Mouse (Mus musculus) hindlimb bud, embryonic 11.5 days (tissue): ENCODE data around the gene Lamc3.

Experiments
- DNase-seq: peaks from one replicate; pipeline ENCODE4 v3.0.0-alpha.2; 2012; ENCODE audit warnings: low read depth, low spot score; ENCODE audit errors: extremely low spot score

Gene Lamc3

DNA sequence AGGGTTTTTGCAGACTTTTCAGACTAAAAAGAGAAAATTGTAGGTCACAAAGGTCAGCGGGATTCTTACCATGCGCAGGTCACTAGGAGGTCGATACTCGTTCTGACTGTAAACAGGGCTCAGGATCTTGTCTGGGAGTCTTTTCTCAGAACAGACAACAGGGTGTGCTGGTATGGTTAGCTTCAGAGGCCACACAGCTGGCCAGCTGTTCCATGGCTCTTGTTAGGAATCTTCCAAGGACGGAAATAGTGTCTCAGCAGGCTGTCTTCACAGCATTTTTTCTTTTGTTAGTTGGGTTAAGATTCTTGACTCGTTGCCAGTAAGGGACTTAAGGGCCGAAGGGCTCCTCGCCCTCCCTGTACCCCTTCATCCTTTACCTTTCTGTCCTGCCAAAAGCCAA lies 79.7 kb downstream of the Lamc3 start:
- DNase-seq: no peak

DNA sequence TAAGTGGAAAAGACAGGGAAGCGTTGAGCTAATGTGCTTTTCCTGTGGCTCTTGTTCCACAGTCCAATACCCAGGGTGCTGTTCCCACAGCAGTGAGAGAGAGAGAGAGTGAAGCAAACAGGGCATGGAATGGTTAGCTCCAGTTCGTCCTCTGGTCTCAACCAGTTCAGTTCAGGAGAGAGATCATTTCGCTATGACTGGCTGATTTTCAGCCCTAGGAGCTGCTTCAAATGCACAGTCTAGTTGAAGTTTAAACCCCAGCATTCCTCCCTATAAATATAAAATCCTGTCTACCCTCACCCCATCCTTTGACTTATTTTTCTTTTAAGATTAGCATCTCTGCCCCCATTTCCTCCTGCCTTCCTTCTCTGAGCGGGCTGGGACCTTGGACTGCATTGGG lies 85.5 kb downstream of the Lamc3 start:
- no peak for DNase-seq

DNA sequence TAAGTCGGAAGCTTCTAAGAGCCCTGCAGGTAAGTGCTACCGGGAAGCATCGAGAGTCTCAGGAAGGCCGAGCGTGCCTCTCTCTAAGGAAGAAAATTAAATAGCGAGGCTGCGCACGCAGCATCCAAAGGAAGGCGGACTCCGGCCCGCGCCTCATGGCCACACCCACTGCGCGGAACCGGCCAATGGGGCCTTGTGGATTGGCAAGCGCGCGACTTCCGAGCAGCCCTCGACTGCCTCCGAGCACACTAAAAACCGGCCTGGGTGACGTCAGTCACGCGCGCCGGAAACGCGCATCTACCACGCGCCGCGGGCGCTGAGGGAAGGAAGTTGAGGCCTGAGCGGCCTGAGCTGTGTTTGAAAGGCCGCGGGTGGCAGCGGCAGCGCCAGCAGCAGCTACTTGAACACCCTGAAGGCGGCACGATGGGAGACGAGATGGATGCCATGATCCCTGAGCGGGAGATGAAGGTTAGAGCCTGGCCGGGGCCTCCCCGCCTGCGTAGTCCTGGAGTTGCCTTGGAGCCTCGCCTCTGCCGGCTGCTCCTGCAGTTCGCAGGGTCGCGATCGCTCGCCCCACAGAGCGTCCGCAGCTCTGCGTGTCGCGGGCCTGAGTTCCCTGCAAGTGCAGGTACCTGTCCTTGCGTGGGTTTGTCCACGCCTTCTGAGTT lies 87.2 kb downstream of the Lamc3 start, which contains the start of gene Nup214:
Gene Nup214 (plus strand): TSS at position 296 of the 668 bp plus-strand sequence.
- peak; percentile 99 for DNase-seq

GRCm38 (mm10) chr2:31974809-31975371 lies 87.8 kb downstream of the Lamc3 start:
- no peak for DNase-seq

GRCm38 (mm10) chr2:31987774-31988173 lies 100.7 kb downstream of the Lamc3 start:
- DNase-seq: no peak

- DNase-seq: no peak
These were observed 103.9 kb downstream of the Lamc3 start for GRCm38 (mm10) chr2:31990961-31991360.

DNA sequence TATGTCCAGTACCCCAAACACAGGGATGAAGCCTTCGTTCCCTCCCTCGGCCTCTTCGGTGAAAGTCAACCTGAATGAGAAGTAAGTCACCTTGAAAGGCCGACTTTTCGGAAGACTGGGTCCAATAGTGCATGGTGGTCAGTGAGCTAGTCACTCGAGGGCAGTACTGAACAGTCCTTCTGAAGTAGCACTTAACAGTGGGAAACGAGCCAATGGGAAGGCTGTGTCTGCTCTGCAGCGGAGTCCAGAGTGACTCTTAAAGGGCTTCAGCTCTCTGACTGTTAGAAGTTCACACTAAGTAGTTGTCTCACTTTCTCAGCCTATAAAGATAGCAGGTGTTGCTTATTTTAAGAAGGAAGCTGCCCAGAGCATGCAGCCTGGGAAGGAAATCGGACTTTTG lies 107.8 kb downstream of the Lamc3 start:
- DNase-seq: no peak

- DNase-seq: no peak
These were observed 109.0 kb downstream of the Lamc3 start for GRCm38 (mm10) chr2:31996060-31996459.
